Mouse (Mus musculus) liver, embryonic 14.5 days (tissue): ENCODE data around the gene Rasgrp2. TPM values are rescaled to one million over a fixed set of nuclear protein-coding genes. Genes with fewer than 3 reads are reported as not detected.

Experiments used
- ATAC-seq: fragments of 200-750 bp; cut with Nextera tagmentation; 2 replicates; pipeline ENCODE4 v1.8.0; 2017; ENCODE audit warnings: moderate number of reproducible peaks, mild to moderate bottlenecking, moderate library complexity; ENCODE audit not compliant: insufficient read depth
- DNase-seq, 3 experiments: peaks; one replicate each; pipeline ENCODE4 v3.0.0-alpha.2; 2012 to 2013; ENCODE audit warnings: low read depth in 3 of 3, low spot score in 3 of 3
- H3K27ac ChIP-seq: fragments of 300-500 bp; sonication (generic); 2 replicates; pipeline ENCODE4 v1.5.1; 2014; ENCODE audit warnings: moderate library complexity, mild to moderate bottlenecking, control low read depth, inconsistent platforms
- H3K27me3 ChIP-seq: fragments of 300-500 bp; sonication (generic); 2 replicates; pipeline ENCODE4 v1.6.1; 2014; ENCODE audit warnings: mild to moderate bottlenecking, low read length, moderate library complexity; ENCODE audit not compliant: control insufficient read depth, insufficient read depth
- H3K36me3 ChIP-seq: fragments of 300-500 bp; sonication (generic); replicated peaks from 2 replicates; pipeline ENCODE4 v1.6.1; 2014; ENCODE audit warnings: low read depth; ENCODE audit not compliant: control insufficient read depth, insufficient read depth
- H3K4me1 ChIP-seq, 2 experiments: fragments of 200-500 bp in 1 of 2; fragments of 300-500 bp in 1 of 2; sonication (generic) in 1 of 2; replicated peaks; 2 replicates each; pipeline ENCODE4 v1.6.1; 2012 to 2014; ENCODE audit warnings: antibody characterized with exemption in 1 of 2, inconsistent platforms in 1 of 2, low read length in 1 of 2; ENCODE audit not compliant: control insufficient read depth in 2 of 2, insufficient read depth in 2 of 2
- H3K4me2 ChIP-seq: fragments of 300-500 bp; sonication (generic); 2 replicates; pipeline ENCODE4 v1.6.1; 2014; ENCODE audit warnings: low read depth, mild to moderate bottlenecking, control low read depth, moderate library complexity
- H3K4me3 ChIP-seq, 2 experiments: fragments of 200-500 bp in 1 of 2; fragments of 300-500 bp in 1 of 2; sonication (generic) in 1 of 2; 2 replicates each; pipeline ENCODE4 v1.5.1; 2012 to 2014; ENCODE audit warnings: low read depth in 2 of 2, low read length in 2 of 2, mild to moderate bottlenecking in 2 of 2, control low read depth in 1 of 2, inconsistent platforms in 1 of 2, moderate library complexity in 1 of 2; ENCODE audit not compliant: insufficient read depth in 1 of 2
- H3K9ac ChIP-seq: fragments of 300-500 bp; sonication (generic); replicated peaks from 2 replicates; pipeline ENCODE4 v1.6.1; 2014; ENCODE audit warnings: mild to moderate bottlenecking, control low read depth, moderate library complexity
- H3K9me3 ChIP-seq: fragments of 300-500 bp; sonication (generic); 2 replicates; pipeline ENCODE4 v1.6.1; 2016; ENCODE audit warnings: low read length, mixed read lengths; ENCODE audit not compliant: control insufficient read depth
- CTCF ChIP-seq: IDR thresholded peaks from 2 replicates; pipeline ENCODE4 v1.5.1; 2016; ENCODE audit warnings: antibody characterized with exemption, low read depth, control low read depth
- EP300 ChIP-seq: IDR thresholded peaks from 2 replicates; pipeline ENCODE4 v1.6.1; 2016; ENCODE audit warnings: antibody characterized with exemption, low read depth
- WGBS: fragments of 180-500 bp; shearing (Covaris S2); extraction: QIAGEN DNeasy Blood & Tissue Kit; methylation state at CpG from one replicate; pipeline ENCODE4 v1.1.7; 2014; ENCODE audit not compliant: insufficient replicate concordance; 5-methylcytosine and 5-hydroxymethylcytosine counted together
- polyA plus RNA-seq, 2 experiments: library from polyadenylated mRNA; depleted of rRNA in 1 of 2; stranded (reverse) in 1 of 2; unstranded in 1 of 2; fragments of >200 nt; fragmentation: Nextera tagmentation in 1 of 2; extraction: Ambion mirVana in 1 of 2; gene quantifications; 2 replicates each; pipeline versions ENCODE4 v1.2.1 to v1.2.3; 2012 to 2014

Gene Rasgrp2
- polyA plus RNA-seq, 2 experiments = 74.5 to 76.3 TPM

- Histone ChIP-seq H3K27ac (no peak overlapping the region), H3K9ac (no peak overlapping the region), H3K4me1 (peaks cover 0 to 5% of the 10 kb centered on the region in 2 experiments; a peak in 2 of 4 replicates), H3K27me3 (no peaks in the 10 kb centered on the region), H3K9me3 (no peaks in the 10 kb centered on the region), H3K36me3 (no peaks in the 10 kb centered on the region), H3K4me3 (no peak overlapping the region), H3K4me2 (no peak overlapping the region)
- TF ChIP-seq EP300 (no peak), CTCF (no peak)
- WGBS = 57% methylated on average over 9 of the region's 9 CpGs
- DNase-seq (no peak), ATAC-seq (no peak)
Measured at GRCm38 (mm10) chr19:6386234-6386633, 12.9 kb upstream of the Rasgrp2 start.

GRCm38 (mm10) chr19:6388006-6388405 lies 11.1 kb upstream of the Rasgrp2 start:
- Histone ChIP-seq H3K4me2 (no peak overlapping the region), H3K27ac (no peak overlapping the region), H3K36me3 (no peaks in the 10 kb centered on the region), H3K27me3 (no peaks in the 10 kb centered on the region), H3K4me1 (peaks cover 0 to 5% of the 10 kb centered on the region in 2 experiments; a peak in 2 of 4 replicates), H3K9me3 (no peaks in the 10 kb centered on the region), H3K9ac (no peak overlapping the region), H3K4me3 (no peak overlapping the region)
- DNase-seq (no peak), ATAC-seq (no peak)
- TF ChIP-seq EP300 = no peak
- peak; percentile 24; the same call in 1 of the 2 replicates for TF ChIP-seq CTCF
- WGBS = 77% methylated on average over 13 of the region's 13 CpGs

GRCm38 (mm10) chr19:6389803-6390202 lies 9.3 kb upstream of the Rasgrp2 start:
- Histone ChIP-seq H3K27me3 (no peaks in the 10 kb centered on the region), H3K4me2 (peak overlapping the region; percentile 35), H3K9ac (no peak overlapping the region), H3K27ac (no peak overlapping the region), H3K4me1 (peaks cover 0 to 2% of the 10 kb centered on the region in 2 experiments; a peak in 2 of 4 replicates), H3K4me3 (peak overlapping the region; percentile 1 to 49; a peak in 2 of 4 replicates), H3K36me3 (no peaks in the 10 kb centered on the region), H3K9me3 (no peaks in the 10 kb centered on the region)
- TF ChIP-seq EP300 (no peak), CTCF (no peak)
- DNase-seq (no peak), ATAC-seq (peak; percentile 35; the same call in 1 of the 2 replicates)
- WGBS = 8% methylated on average over 16 of the region's 16 CpGs

GRCm38 (mm10) chr19:6390251-6390650 lies 8.9 kb upstream of the Rasgrp2 start:
- TF ChIP-seq EP300 (no peak), CTCF (no peak)
- H3K4me2 ChIP-seq = no peak overlapping the region
- H3K27ac ChIP-seq = no peak overlapping the region
- DNase-seq (no peak), ATAC-seq (no peak)
- no peaks in the 10 kb centered on the region for H3K9me3 ChIP-seq
- no peak overlapping the region for H3K9ac ChIP-seq
- H3K4me3 ChIP-seq = no peak overlapping the region
- peaks cover 0 to 2% of the 10 kb centered on the region in 2 experiments; a peak in 2 of 4 replicates for H3K4me1 ChIP-seq
- H3K36me3 ChIP-seq = no peaks in the 10 kb centered on the region
- 51% methylated on average over 6 of the region's 6 CpGs for WGBS
- no peaks in the 10 kb centered on the region for H3K27me3 ChIP-seq

- H3K4me1 ChIP-seq = peaks cover 0 to 2% of the 10 kb centered on the region in 2 experiments; a peak in 2 of 4 replicates
- H3K4me2 ChIP-seq = no peak overlapping the region
- TF ChIP-seq EP300 = no peak
- peak; percentile 65 for TF ChIP-seq CTCF
- H3K27ac ChIP-seq = no peak overlapping the region
- H3K9me3 ChIP-seq = no peaks in the 10 kb centered on the region
- 49% methylated on average over 14 of the region's 14 CpGs for WGBS
- H3K27me3 ChIP-seq = no peaks in the 10 kb centered on the region; the same call in 1 of the 2 replicates
- ATAC-seq (no peak), DNase-seq (no peak)
- H3K9ac ChIP-seq = no peak overlapping the region
- H3K36me3 ChIP-seq = no peaks in the 10 kb centered on the region
- H3K4me3 ChIP-seq = no peak overlapping the region
Measured at GRCm38 (mm10) chr19:6392743-6393393, 6.3 kb upstream of the Rasgrp2 start.
